Mouse (Mus musculus) lung, embryonic 14.5 days (tissue): ENCODE measurements around the gene Skil. TPM values are rescaled to one million over a fixed set of nuclear protein-coding genes. Genes with fewer than 3 reads are reported as not detected.
"Not testable (repeated sequence)": the region's sequence is repeated elsewhere in the genome, so short reads cannot be mapped to it uniquely, and the experiment has no call there.

Source experiments
- ATAC-seq: fragments of 200-750 bp; cut with Nextera tagmentation; 2 replicates; pipeline ENCODE4 v1.8.0; 2017; ENCODE audit warnings: mild to moderate bottlenecking, moderate TSS enrichment, moderate library complexity; ENCODE audit not compliant: insufficient read depth
- DNase-seq: peaks from one replicate; pipeline ENCODE4 v3.0.0-alpha.2; 2015
- H3K27ac ChIP-seq: fragments of 300-500 bp; sonication (generic); 2 replicates; pipeline ENCODE4 v1.5.1; 2014; ENCODE audit warnings: low read depth, mild to moderate bottlenecking, moderate library complexity
- H3K27me3 ChIP-seq: fragments of 300-500 bp; sonication (generic); 2 replicates; pipeline ENCODE4 v1.6.1; 2014; ENCODE audit warnings: low read length, control low read depth; ENCODE audit not compliant: insufficient read depth
- H3K36me3 ChIP-seq: fragments of 300-500 bp; sonication (generic); 2 replicates; pipeline ENCODE4 v1.6.1; 2014; ENCODE audit warnings: control low read depth; ENCODE audit not compliant: insufficient read depth
- H3K4me1 ChIP-seq: fragments of 300-500 bp; sonication (generic); 2 replicates; pipeline ENCODE4 v1.6.1; 2014; ENCODE audit warnings: antibody characterized with exemption, control low read depth; ENCODE audit not compliant: insufficient read depth
- H3K4me2 ChIP-seq: fragments of 300-500 bp; sonication (generic); 2 replicates; pipeline ENCODE4 v1.6.1; 2014; ENCODE audit warnings: mild to moderate bottlenecking
- H3K4me3 ChIP-seq: fragments of 300-500 bp; sonication (generic); 2 replicates; pipeline ENCODE4 v1.5.1; 2014; ENCODE audit warnings: low read depth, low read length
- H3K9ac ChIP-seq: fragments of 300-500 bp; sonication (generic); 2 replicates; pipeline ENCODE4 v1.6.1; 2014
- H3K9me3 ChIP-seq: fragments of 300-500 bp; sonication (generic); 2 replicates; pipeline ENCODE4 v1.6.1; 2016; ENCODE audit warnings: low read depth, low read length, control low read depth
- CTCF ChIP-seq: IDR thresholded peaks from 2 replicates; pipeline ENCODE4 v1.5.1; 2016; ENCODE audit warnings: antibody characterized with exemption, low read depth
- WGBS: fragments of 180-500 bp; shearing (Covaris S2); extraction: QIAGEN DNeasy Blood & Tissue Kit; methylation state at CpG from one replicate; pipeline ENCODE4 v1.1.7; 2014; 5-methylcytosine and 5-hydroxymethylcytosine counted together
- polyA plus RNA-seq: library from polyadenylated mRNA; unstranded; fragments of >200 nt; fragmentation: Nextera tagmentation; extraction: Ambion mirVana; gene quantifications from 2 replicates; pipeline ENCODE4 v1.2.1, GENCODE M21; 2014

The Skil gene
- polyA plus RNA-seq, 1 experiment from 2014 or later, result 24.0 TPM

DNA sequence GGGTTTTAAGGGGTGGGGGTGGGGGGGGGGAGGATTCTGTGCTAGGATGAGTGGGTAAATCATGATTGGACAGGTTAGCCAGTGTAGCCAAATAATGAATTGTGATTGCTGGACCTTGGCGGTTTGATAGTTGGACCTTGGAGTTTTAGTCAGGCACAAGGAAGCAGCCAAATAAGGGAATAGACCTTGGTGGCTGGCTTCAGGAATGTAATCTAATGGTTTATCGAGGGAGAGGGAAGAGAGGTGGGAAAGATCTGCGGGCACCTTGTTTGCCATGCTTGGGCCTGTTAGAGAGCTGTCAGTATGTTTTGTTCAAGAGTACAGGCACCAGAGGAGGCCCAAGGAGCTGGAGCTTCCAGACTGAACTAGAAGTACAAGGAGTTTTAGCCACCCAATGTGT lies 32.0 kb downstream of the Skil start:
- ATAC-seq (no peak), DNase-seq (no peak)
- Histone ChIP-seq H3K27me3 (no peaks in the 10 kb centered on the region), H3K4me3 (no peak overlapping the region), H3K9me3 (no peaks in the 10 kb centered on the region), H3K9ac (no peak overlapping the region), H3K36me3 (peaks cover 13% of the 10 kb centered on the region; the same call in 1 of the 2 replicates), H3K4me1 (no peaks in the 10 kb centered on the region), H3K4me2 (no peak overlapping the region), H3K27ac (no peak overlapping the region)
- TF ChIP-seq CTCF, result no peak
- 69% methylated on average over 3 of the region's 3 CpGs for WGBS

GRCm38 (mm10) chr3:31129766-31130165 lies 34.9 kb downstream of the Skil start:
- Histone ChIP-seq H3K27me3 (no peaks in the 10 kb centered on the region), H3K9me3 (no peaks in the 10 kb centered on the region), H3K4me2 (no peak overlapping the region), H3K4me1 (peaks cover 8% of the 10 kb centered on the region; the same call in 1 of the 2 replicates), H3K9ac (no peak overlapping the region), H3K36me3 (no peaks in the 10 kb centered on the region), H3K27ac (no peak overlapping the region), H3K4me3 (no peak overlapping the region)
- no peak for DNase-seq
- WGBS, result 41% methylated on average over 4 of the region's 4 CpGs
- no peak for ATAC-seq
- no peak for TF ChIP-seq CTCF

GRCm38 (mm10) chr3:31133664-31134063 lies 38.8 kb downstream of the Skil start:
- H3K36me3 ChIP-seq, result no peaks in the 10 kb centered on the region
- H3K4me3 ChIP-seq, result no peak overlapping the region
- H3K27me3 ChIP-seq, result no peaks in the 10 kb centered on the region
- ATAC-seq, result no peak
- no peak overlapping the region for H3K9ac ChIP-seq
- no peak overlapping the region for H3K27ac ChIP-seq
- H3K9me3 ChIP-seq, result no peaks in the 10 kb centered on the region
- 15% methylated on average over 5 of the region's 5 CpGs for WGBS
- H3K4me2 ChIP-seq, result no peak overlapping the region
- peaks cover 8% of the 10 kb centered on the region; the same call in 1 of the 2 replicates for H3K4me1 ChIP-seq
- DNase-seq, result no peak
- TF ChIP-seq CTCF, result no peak

- ATAC-seq, result 0 out of 2 replicates have a peak, but pooled peaks have one; percentile 42
- H3K9me3 ChIP-seq, result no peaks in the 10 kb centered on the region
- TF ChIP-seq CTCF, result no peak
- H3K9ac ChIP-seq, result no peak overlapping the region
- no peaks in the 10 kb centered on the region for H3K36me3 ChIP-seq
- H3K4me3 ChIP-seq, result no peak overlapping the region
- H3K27me3 ChIP-seq, result no peaks in the 10 kb centered on the region
- 72% methylated on average over 8 of the region's 8 CpGs for WGBS
- no peak for DNase-seq
- H3K4me1 ChIP-seq, result peaks cover 8% of the 10 kb centered on the region; the same call in 1 of the 2 replicates
- H3K4me2 ChIP-seq, result no peak overlapping the region
- no peak overlapping the region for H3K27ac ChIP-seq
Observed at GRCm38 (mm10) chr3:31134246-31134645, 39.4 kb downstream of the Skil start.

DNA sequence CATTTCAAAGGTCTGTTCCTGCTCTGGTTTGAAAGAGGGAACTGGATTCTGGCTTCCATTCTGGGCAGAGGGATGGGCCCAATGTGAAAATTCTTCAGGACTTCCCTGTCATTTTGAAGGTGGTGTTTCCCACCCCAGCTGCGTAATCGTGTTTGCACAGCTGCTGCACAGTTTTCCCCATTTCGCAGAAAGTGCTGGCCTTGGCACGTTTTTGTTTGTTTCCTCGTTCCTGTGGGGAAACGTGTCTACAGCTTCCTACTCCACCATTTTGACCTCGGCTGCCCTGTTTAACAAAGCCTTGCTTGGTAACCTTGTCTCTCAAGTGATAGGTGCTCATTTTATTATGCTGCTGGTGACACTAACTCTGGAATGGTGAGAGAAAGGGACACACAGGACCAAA lies 39.8 kb downstream of the Skil start:
- Histone ChIP-seq H3K9me3 (no peaks in the 10 kb centered on the region), H3K27me3 (no peaks in the 10 kb centered on the region), H3K4me3 (no peak overlapping the region), H3K4me2 (no peak overlapping the region), H3K36me3 (no peaks in the 10 kb centered on the region), H3K27ac (no peak overlapping the region), H3K4me1 (peaks cover 8% of the 10 kb centered on the region; the same call in 1 of the 2 replicates), H3K9ac (no peak overlapping the region)
- DNase-seq (peak; percentile 32), ATAC-seq (no peak)
- TF ChIP-seq CTCF, result no peak
- 46% methylated on average over 7 of the region's 7 CpGs for WGBS

DNA sequence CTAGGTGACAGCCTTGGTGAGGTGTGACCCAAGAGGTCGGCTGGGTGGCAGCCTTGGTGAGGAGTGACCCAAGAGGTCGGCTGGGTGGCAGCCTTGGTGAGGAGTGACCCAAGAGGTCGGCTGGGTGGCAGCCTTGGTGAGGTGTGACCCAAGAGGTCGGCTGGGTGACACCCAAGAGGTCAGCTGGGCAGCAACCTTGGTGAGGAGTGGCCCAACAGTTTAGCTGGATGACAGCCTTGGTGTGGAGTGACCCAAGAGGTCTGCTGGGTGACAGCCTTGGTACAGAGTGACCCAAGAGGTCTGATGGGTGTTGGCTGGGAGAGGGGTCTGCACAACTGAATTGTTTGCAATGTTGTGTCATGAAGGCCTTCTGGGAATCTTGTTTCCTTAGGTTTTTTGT lies 41.7 kb downstream of the Skil start:
- H3K9ac ChIP-seq, H3K27ac ChIP-seq, H3K9me3 ChIP-seq, ATAC-seq, DNase-seq, H3K4me2 ChIP-seq, H3K36me3 ChIP-seq, H3K4me3 ChIP-seq, H3K27me3 ChIP-seq, H3K4me1 ChIP-seq: not testable (repeated sequence)
- 56% methylated on average over 4 of the region's 4 CpGs for WGBS

DNA sequence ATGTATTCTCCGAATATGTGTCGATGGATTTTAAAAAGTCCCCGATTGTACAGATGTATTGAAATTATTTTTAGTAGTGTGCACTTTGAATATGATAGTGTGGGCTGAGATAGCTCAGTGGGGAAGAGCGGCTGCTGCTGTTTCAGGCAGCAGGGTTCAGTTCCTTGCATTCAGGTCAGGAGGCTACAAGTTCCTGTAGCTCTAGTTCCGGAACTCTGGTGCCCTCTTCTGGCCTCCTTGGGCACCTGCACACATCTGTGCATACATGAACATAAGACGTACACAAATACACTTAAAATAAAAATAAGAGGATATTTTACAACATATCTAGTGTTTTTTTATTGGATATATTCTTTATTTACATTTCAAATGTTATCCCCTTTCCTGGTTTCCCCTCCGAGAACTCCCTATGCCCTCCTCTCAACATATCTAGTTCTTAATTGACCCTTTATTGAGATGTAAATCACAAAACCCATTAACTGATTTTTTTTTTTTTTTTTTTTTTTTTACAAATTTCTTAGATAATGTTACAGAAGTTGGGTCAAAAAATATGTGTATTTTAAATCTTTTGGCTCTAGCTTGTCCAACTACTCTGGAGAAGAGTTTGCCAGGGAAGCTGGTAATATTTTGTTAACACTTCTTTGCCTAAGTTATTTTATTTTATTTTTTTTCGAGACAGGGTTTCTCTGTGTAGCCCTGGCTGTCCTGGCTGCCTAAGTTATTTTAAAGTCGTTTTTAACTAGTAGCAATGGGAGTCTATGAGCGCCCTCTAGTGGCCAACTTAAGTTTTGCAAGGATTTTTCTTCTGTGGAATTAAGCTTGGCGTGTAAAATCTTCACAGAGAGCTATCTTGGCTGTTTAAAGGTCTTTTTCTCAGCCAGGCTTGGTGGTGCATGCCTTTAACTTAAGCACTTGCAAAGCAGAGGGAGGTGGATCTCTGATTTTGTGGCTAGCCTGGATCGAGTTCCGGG lies 43.9 kb downstream of the Skil start:
- no peaks in the 10 kb centered on the region for H3K9me3 ChIP-seq
- no peaks in the 10 kb centered on the region for H3K36me3 ChIP-seq
- H3K4me1 ChIP-seq, result peaks cover 7% of the 10 kb centered on the region; the same call in 1 of the 2 replicates
- WGBS, result 56% methylated on average over 13 of the region's 13 CpGs
- ATAC-seq, result no peak
- H3K4me3 ChIP-seq, result no peak overlapping the region
- peak; percentile 96 for DNase-seq
- no peak overlapping the region for H3K9ac ChIP-seq
- H3K27ac ChIP-seq, result no peak overlapping the region
- H3K4me2 ChIP-seq, result no peak overlapping the region
- no peaks in the 10 kb centered on the region for H3K27me3 ChIP-seq
- peak; percentile 79 for TF ChIP-seq CTCF
